Mouse (Mus musculus): Measurements from ENCODE around the gene Dcxr.

DNA sequence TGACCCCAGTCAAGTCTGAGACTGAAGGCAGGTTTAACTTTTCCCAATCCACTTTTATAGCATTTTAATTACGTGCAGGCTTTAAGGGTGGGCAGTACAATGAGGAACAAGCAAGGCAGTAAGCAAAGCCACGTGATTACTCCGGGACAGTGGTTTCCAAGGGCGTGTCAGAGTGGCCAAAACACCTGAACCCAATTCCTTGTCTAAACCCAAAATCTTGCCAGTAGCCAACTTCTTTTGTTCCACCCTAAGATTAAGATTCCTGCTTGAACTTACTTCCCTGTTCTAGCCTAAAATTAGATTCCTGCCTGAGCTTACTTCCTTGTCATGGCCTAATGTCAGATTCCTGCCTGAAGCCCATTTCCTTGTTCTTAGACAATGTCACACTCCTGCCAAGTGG is 20.9 kb upstream of the Dcxr start:
- TF ChIP-seq CTCF (IDR thresholded peaks at IDR 0.05; ENCODE audit: low read depth, low read length) (no peak), POLR2A (IDR thresholded peaks at IDR 0.05; ENCODE audit: borderline replicate concordance, low read depth, low read length) (no peak)
